Mouse (Mus musculus): ENCODE data around the gene C4b. TPM values are rescaled to one million over a fixed set of nuclear protein-coding genes. Genes with fewer than 3 reads are reported as not detected.

Gene C4b
- polyA plus RNA-seq, 1 experiment from 2014 or later = not detected

DNA sequence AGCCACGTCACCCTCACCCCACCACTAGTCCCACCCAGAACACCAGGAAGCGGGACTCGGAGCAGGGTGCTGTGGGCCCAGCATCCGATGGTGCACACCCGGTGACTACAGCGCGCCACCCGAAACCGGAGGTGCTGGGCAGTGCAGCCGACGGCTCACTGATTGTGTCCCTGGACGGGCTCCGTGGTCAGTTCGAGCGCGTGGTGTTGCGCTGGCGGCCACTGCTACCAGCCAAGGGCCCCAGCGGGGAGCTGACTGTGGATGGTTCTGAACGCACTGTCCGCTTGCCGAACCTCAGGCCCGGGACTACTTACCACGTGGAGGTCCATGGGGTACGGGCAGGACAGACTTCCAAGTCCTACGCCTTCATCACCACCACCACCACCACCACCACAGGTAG, 63.5 kb downstream of the C4b start:
- WGBS = 81% methylated on average over 26 of the region's 26 CpGs
- Histone ChIP-seq H3K4me1 (ENCODE audit: control insufficient read depth, insufficient read depth, low read length) (no peaks in the 10 kb centered on the region), H3K27me3 (ENCODE audit: control insufficient read depth, insufficient read depth, low read length) (no peaks in the 10 kb centered on the region), H3K9ac (replicated peaks; ENCODE audit: low read depth, low read length) (no peak overlapping the region), H3K4me2 (ENCODE audit: low read depth, low read length) (no peak overlapping the region), H3K36me3 (ENCODE audit: control insufficient read depth, insufficient read depth, low read length) (no peaks in the 10 kb centered on the region), H3K4me3 (ENCODE audit: low read depth, low read length) (no peak overlapping the region), H3K27ac (ENCODE audit: low read depth, low read length) (no peak overlapping the region), H3K9me3 (ENCODE audit: control insufficient read depth, low read length) (no peaks in the 10 kb centered on the region)
- ATAC-seq (ENCODE audit: low read depth) = no peak

Small RNA genes within 50 kb of the gene (microRNA-seq; reads per million reads assigned to microRNA genes)
- gene Gm27471 = not detected

Other genes starting within 250 kb of the C4b start
- not detected in 2 replicates for gene Btnl6, start 226.5 kb downstream of the C4b start, polyA plus RNA-seq (2014; fragmentation: Nextera tagmentation; extraction: Ambion mirVana)
- gene Notch4, start 179.6 kb downstream of the C4b start, polyA plus RNA-seq (2014; fragmentation: Nextera tagmentation; extraction: Ambion mirVana) = 7.0 and 10.1 TPM in 2 replicates
- gene Gpsm3, start 154.1 kb downstream of the C4b start, polyA plus RNA-seq (2014; fragmentation: Nextera tagmentation; extraction: Ambion mirVana) = 1.4 and 3.7 TPM in 2 replicates
- gene Pbx2, start 152.6 kb downstream of the C4b start, polyA plus RNA-seq (2014; fragmentation: Nextera tagmentation; extraction: Ambion mirVana) = 7.7 and 8.2 TPM in 2 replicates
- 1.2 and 1.4 TPM in 2 replicates for gene Ager, start 146.0 kb downstream of the C4b start, polyA plus RNA-seq (2014; fragmentation: Nextera tagmentation; extraction: Ambion mirVana)
- 213 and 221 TPM in 2 replicates for gene Rnf5, start 140.2 kb downstream of the C4b start, polyA plus RNA-seq (2014; fragmentation: Nextera tagmentation; extraction: Ambion mirVana)
- 103 and 108 TPM in 2 replicates for gene Agpat1, start 139.6 kb downstream of the C4b start, polyA plus RNA-seq (2014; fragmentation: Nextera tagmentation; extraction: Ambion mirVana)
- gene Egfl8, start 127.9 kb downstream of the C4b start, polyA plus RNA-seq (2014; fragmentation: Nextera tagmentation; extraction: Ambion mirVana) = 6.0 and 18.2 TPM in 2 replicates
- gene Ppt2, start 115.4 kb downstream of the C4b start, polyA plus RNA-seq (2014; fragmentation: Nextera tagmentation; extraction: Ambion mirVana) = 21.9 and 25.4 TPM in 2 replicates
- 6.7 and 9.3 TPM in 2 replicates for gene Prrt1, start 114.3 kb downstream of the C4b start, polyA plus RNA-seq (2014; fragmentation: Nextera tagmentation; extraction: Ambion mirVana)
- 11.5 and 14.8 TPM in 2 replicates for gene Fkbpl, start 99.1 kb downstream of the C4b start, polyA plus RNA-seq (2014; fragmentation: Nextera tagmentation; extraction: Ambion mirVana)
- 71.8 and 92.5 TPM in 2 replicates for gene Atf6b, start 96.7 kb downstream of the C4b start, polyA plus RNA-seq (2014; fragmentation: Nextera tagmentation; extraction: Ambion mirVana)
- 0.23 and 0.32 TPM in 2 replicates for gene Tnxb, start 73.3 kb downstream of the C4b start, polyA plus RNA-seq (2014; fragmentation: Nextera tagmentation; extraction: Ambion mirVana)
- gene Cyp21a1, start 60.7 kb upstream of the C4b start, polyA plus RNA-seq (2014; fragmentation: Nextera tagmentation; extraction: Ambion mirVana) = not detected in 2 replicates
- 30.5 and 37.7 TPM in 2 replicates for gene Stk19, start 93.1 kb upstream of the C4b start, polyA plus RNA-seq (2014; fragmentation: Nextera tagmentation; extraction: Ambion mirVana)
- 59.4 and 67.7 TPM in 2 replicates for gene Dxo, start 93.1 kb upstream of the C4b start, polyA plus RNA-seq (2014; fragmentation: Nextera tagmentation; extraction: Ambion mirVana)
- gene Skiv2l, start 106.3 kb upstream of the C4b start, polyA plus RNA-seq (2014; fragmentation: Nextera tagmentation; extraction: Ambion mirVana) = 46.2 and 57.7 TPM in 2 replicates
- gene Nelfe, start 106.5 kb upstream of the C4b start, polyA plus RNA-seq (2014; fragmentation: Nextera tagmentation; extraction: Ambion mirVana) = 78.3 and 78.9 TPM in 2 replicates
- 1.3 and 2.0 TPM in 2 replicates for gene Cfb, start 118.6 kb upstream of the C4b start, polyA plus RNA-seq (2014; fragmentation: Nextera tagmentation; extraction: Ambion mirVana)
- gene Zbtb12, start 135.6 kb upstream of the C4b start, polyA plus RNA-seq (2014; fragmentation: Nextera tagmentation; extraction: Ambion mirVana) = 2.2 and 2.3 TPM in 2 replicates
- gene Gm20547, start 138.2 kb upstream of the C4b start, polyA plus RNA-seq (2014; fragmentation: Nextera tagmentation; extraction: Ambion mirVana) = not detected in 2 replicates
- 1.5 and 2.1 TPM in 2 replicates for gene C2, start 154.4 kb upstream of the C4b start, polyA plus RNA-seq (2014; fragmentation: Nextera tagmentation; extraction: Ambion mirVana)
- 78.1 and 86.8 TPM in 2 replicates for gene Ehmt2, start 154.6 kb upstream of the C4b start, polyA plus RNA-seq (2014; fragmentation: Nextera tagmentation; extraction: Ambion mirVana)
- not detected in 2 replicates for gene Slc44a4, start 170.6 kb upstream of the C4b start, polyA plus RNA-seq (2014; fragmentation: Nextera tagmentation; extraction: Ambion mirVana)
- gene Neu1, start 187.4 kb upstream of the C4b start, polyA plus RNA-seq (2014; fragmentation: Nextera tagmentation; extraction: Ambion mirVana) = 27.4 and 30.1 TPM in 2 replicates
- 0.27 and 0.35 TPM in 2 replicates for gene Hspa1b, start 215.4 kb upstream of the C4b start, polyA plus RNA-seq (2014; fragmentation: Nextera tagmentation; extraction: Ambion mirVana)
- gene Gm20481, start 226.0 kb upstream of the C4b start, polyA plus RNA-seq (2014; fragmentation: Nextera tagmentation; extraction: Ambion mirVana) = not detected in 2 replicates
- 7.0 and 7.6 TPM in 2 replicates for gene Hspa1a, start 228.3 kb upstream of the C4b start, polyA plus RNA-seq (2014; fragmentation: Nextera tagmentation; extraction: Ambion mirVana)
- gene Hspa1l, start 228.8 kb upstream of the C4b start, polyA plus RNA-seq (2014; fragmentation: Nextera tagmentation; extraction: Ambion mirVana) = 1.6 and 2.8 TPM in 2 replicates
- gene Lsm2, start 238.0 kb upstream of the C4b start, polyA plus RNA-seq (2014; fragmentation: Nextera tagmentation; extraction: Ambion mirVana) = 89.1 and 89.5 TPM in 2 replicates